Mouse (Mus musculus) stomach, embryonic 14.5 days (tissue): ENCODE results near the gene Tm9sf4. TPM values are rescaled to one million over a fixed set of nuclear protein-coding genes. Genes with fewer than 3 reads are reported as not detected.

Source experiments
- ATAC-seq: fragments of 200-750 bp; cut with Nextera tagmentation; 2 replicates; pipeline ENCODE4 v1.8.0; 2017; ENCODE audit warnings: low read depth, moderate TSS enrichment; ENCODE audit not compliant: insufficient number of reproducible peaks, insufficient read depth, low FRiP score
- H3K27ac ChIP-seq: fragments of 300-500 bp; sonication (generic); 2 replicates; pipeline ENCODE4 v1.5.1; 2014; ENCODE audit warnings: mild to moderate bottlenecking, low read length, moderate library complexity, mixed read lengths
- H3K27me3 ChIP-seq: fragments of 300-500 bp; sonication (generic); 2 replicates; pipeline ENCODE4 v1.6.1; 2014; ENCODE audit warnings: low read length, control low read depth, mixed read lengths; ENCODE audit not compliant: control insufficient read depth, insufficient read depth
- H3K36me3 ChIP-seq: fragments of 300-500 bp; sonication (generic); 2 replicates; pipeline ENCODE4 v1.6.1; 2014; ENCODE audit warnings: mild to moderate bottlenecking, control low read depth, low read length, moderate library complexity, mixed read lengths; ENCODE audit not compliant: control insufficient read depth, insufficient read depth
- H3K4me1 ChIP-seq: fragments of 300-500 bp; sonication (generic); 2 replicates; pipeline ENCODE4 v1.6.1; 2014; ENCODE audit warnings: low read length, control low read depth, mixed read lengths; ENCODE audit not compliant: control insufficient read depth, insufficient read depth
- H3K4me2 ChIP-seq: fragments of 300-500 bp; sonication (generic); replicated peaks from 2 replicates; pipeline ENCODE4 v1.6.1; 2014; ENCODE audit warnings: low read depth, low read length, control low read depth
- H3K4me3 ChIP-seq: fragments of 300-500 bp; sonication (generic); 2 replicates; pipeline ENCODE4 v1.5.1; 2014; ENCODE audit warnings: low read depth, low read length, control low read depth
- H3K9ac ChIP-seq: fragments of 300-500 bp; sonication (generic); replicated peaks from 2 replicates; pipeline ENCODE4 v1.6.1; 2014; ENCODE audit warnings: low read depth, mild to moderate bottlenecking, control low read depth, low read length, moderate library complexity, mixed read lengths
- H3K9me3 ChIP-seq: fragments of 300-500 bp; sonication (generic); 2 replicates; pipeline ENCODE4 v1.6.1; 2016; ENCODE audit warnings: low read depth, low read length, control low read depth; ENCODE audit not compliant: control insufficient read depth
- WGBS: fragments of 180-500 bp; shearing (Covaris S2); extraction: QIAGEN DNeasy Blood & Tissue Kit; methylation state at CpG from one replicate; pipeline ENCODE4 v1.1.7; 2014; 5-methylcytosine and 5-hydroxymethylcytosine counted together
- polyA plus RNA-seq: library from polyadenylated mRNA; unstranded; fragments of >200 nt; fragmentation: Nextera tagmentation; extraction: Ambion mirVana; gene quantifications from 2 replicates; pipeline ENCODE4 v1.2.1, GENCODE M21; 2014

Gene Tm9sf4
- polyA plus RNA-seq, 1 experiment from 2014 or later = 92.1 TPM

DNA sequence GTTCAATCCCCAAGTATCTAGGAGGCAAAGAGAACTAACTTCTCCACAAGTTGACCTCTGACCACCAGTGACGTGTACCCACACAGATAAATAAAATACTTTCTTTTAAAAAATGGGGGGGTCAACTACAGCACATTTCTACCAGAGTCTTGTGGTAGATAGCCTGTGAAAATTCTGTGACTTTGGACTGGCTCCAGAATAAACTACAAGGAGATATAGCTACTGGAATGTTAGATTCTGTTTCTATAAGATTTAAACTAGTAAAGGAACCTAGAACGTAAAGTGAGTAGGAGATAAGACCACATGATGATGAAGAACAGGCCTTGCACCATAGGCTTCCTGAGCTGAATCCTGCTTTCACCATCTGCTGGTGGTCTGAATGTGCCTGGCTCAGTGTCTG is 26.7 kb downstream of the Tm9sf4 start:
- H3K27me3 ChIP-seq = no peaks in the 10 kb centered on the region
- no peak overlapping the region for H3K4me2 ChIP-seq
- 81% methylated on average over 2 of the region's 2 CpGs for whole genome bisulfite sequencing
- H3K27ac ChIP-seq = no peak overlapping the region
- H3K4me1 ChIP-seq = no peaks in the 10 kb centered on the region
- peaks cover 65% of the 10 kb centered on the region for H3K36me3 ChIP-seq
- H3K9me3 ChIP-seq = no peaks in the 10 kb centered on the region
- ATAC-seq = no peak
- H3K9ac ChIP-seq = no peak overlapping the region
- no peak overlapping the region for H3K4me3 ChIP-seq

DNA sequence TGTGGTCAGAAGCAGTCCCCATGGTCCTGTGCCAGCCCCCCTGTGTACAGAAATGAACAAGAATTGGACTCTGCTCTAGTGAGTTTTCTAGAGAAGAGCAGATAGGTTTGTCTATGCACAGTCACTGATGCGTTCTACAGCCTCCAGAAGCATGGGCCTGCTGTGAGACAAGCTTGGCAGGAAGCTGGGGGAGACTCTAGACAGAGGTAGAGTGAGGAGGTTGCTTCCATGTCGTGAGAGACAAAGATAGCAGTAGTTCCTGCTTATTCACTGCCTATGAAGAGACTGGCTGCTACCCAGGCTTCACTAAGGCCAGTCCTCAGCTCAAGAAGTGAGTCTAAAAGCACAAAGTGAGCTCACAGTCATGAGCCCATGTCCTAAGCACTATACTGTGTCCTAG is 30.1 kb downstream of the Tm9sf4 start:
- 89% methylated on average over 2 of the region's 2 CpGs for WGBS
- peaks cover 71% of the 10 kb centered on the region for H3K36me3 ChIP-seq

DNA sequence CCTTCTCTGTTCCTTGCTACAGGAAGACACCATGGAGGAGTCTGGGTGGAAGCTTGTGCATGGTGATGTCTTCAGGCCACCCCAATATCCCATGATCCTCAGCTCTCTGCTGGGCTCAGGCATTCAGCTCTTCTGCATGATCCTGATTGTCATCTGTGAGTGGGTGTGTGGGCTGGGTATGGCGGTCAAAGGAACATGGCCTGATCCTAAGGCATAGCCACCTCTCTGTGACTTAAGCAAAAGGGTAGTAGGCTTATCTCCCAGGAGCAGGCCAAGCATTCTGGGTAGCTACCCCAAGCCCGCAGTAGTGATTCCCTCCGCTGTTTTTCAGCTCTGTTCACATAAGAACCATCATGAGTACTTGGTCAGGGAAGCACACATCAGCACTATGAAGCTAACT is 33.2 kb downstream of the Tm9sf4 start:
- Histone ChIP-seq H3K4me2 (no peak overlapping the region), H3K4me3 (no peak overlapping the region), H3K36me3 (peaks cover 62% of the 10 kb centered on the region), H3K27ac (no peak overlapping the region), H3K9ac (no peak overlapping the region), H3K27me3 (no peaks in the 10 kb centered on the region), H3K4me1 (no peaks in the 10 kb centered on the region), H3K9me3 (no peaks in the 10 kb centered on the region)
- WGBS = 96% methylated on average over 3 of the region's 3 CpGs
- no peak for ATAC-seq

More for the DNA sequence above, 30.1 kb downstream of the Tm9sf4 start:
- no peak overlapping the region for H3K27ac ChIP-seq
- no peaks in the 10 kb centered on the region for H3K9me3 ChIP-seq
- H3K4me2 ChIP-seq = no peak overlapping the region
- ATAC-seq = no peak
- no peaks in the 10 kb centered on the region for H3K27me3 ChIP-seq
- H3K4me1 ChIP-seq = no peaks in the 10 kb centered on the region
- H3K9ac ChIP-seq = no peak overlapping the region
- no peak overlapping the region for H3K4me3 ChIP-seq

DNA sequence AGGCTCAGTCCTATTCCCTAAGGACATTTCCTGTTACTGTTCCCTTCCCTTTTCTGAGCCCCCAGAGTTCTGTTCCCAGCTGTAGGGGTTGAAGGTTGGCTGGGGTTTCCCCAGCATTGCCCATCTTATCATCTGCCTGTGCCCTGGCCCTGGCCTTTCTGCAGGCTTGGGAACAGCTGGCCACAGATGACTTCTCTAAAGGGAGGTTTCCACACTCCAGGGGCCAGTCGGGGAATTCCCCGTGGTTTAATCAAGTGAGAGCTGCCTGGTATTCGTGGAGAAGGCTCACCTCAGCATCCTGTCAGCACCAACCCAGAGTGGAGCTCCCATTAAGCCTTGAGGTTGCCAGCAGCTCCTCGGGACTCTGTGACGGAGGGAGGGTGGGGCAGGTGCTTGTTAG is 37.4 kb downstream of the Tm9sf4 start:
- no peaks in the 10 kb centered on the region for H3K27me3 ChIP-seq
- H3K36me3 ChIP-seq = peaks cover 58% of the 10 kb centered on the region
- H3K4me1 ChIP-seq = no peaks in the 10 kb centered on the region
- H3K9ac ChIP-seq = no peak overlapping the region
- no peaks in the 10 kb centered on the region for H3K9me3 ChIP-seq
- H3K27ac ChIP-seq = no peak overlapping the region
- ATAC-seq = no peak
- H3K4me2 ChIP-seq = no peak overlapping the region
- no peak overlapping the region for H3K4me3 ChIP-seq
- WGBS = 67% methylated on average over 5 of the region's 5 CpGs

DNA sequence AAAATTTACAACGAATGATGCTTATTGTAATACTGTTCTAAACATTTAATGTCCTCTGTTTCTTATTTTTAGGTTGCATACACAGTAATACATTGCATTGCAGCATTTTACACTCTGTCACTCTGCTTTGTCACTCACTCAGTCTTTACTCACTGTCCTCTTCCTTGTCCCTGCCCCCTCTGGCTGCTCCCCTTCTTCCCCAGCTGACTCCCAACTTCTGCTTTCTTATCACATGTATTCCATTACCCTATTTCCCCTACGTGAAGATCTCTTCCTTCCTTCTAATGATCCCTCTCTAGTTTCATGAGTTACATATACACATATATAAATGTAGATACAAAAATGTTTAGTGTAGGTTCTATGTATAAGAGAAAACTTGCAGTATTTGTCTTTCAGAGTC is 38.0 kb downstream of the Tm9sf4 start:
- H3K9me3 ChIP-seq = no peaks in the 10 kb centered on the region
- H3K27ac ChIP-seq = no peak overlapping the region
- H3K4me1 ChIP-seq = no peaks in the 10 kb centered on the region
- H3K4me2 ChIP-seq = no peak overlapping the region
- no peak overlapping the region for H3K9ac ChIP-seq
- H3K27me3 ChIP-seq = no peaks in the 10 kb centered on the region
- WGBS = 87% methylated on average over 2 of the region's 2 CpGs
- no peak overlapping the region for H3K4me3 ChIP-seq
- peaks cover 59% of the 10 kb centered on the region for H3K36me3 ChIP-seq
- ATAC-seq = no peak

DNA sequence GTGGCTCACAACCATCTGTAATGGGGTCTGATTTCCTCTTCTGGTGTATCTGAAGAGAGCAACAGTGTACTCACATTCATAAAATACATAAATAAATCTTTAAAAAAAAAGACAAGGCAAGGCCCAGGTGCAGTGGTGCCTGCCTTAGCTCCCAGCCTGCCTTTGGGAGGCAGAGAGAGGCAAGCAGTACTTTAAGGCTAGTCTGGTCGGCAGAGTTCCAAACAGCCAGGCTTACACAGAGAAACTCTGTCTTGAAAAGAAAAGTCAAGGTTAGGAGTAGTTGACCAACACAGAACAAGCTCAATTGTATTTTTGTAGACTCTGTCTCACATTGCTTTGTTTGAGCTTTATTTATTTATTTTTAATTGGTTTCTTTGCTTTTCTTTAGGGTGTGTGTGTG is 41.7 kb downstream of the Tm9sf4 start:
- Histone ChIP-seq H3K4me1 (no peaks in the 10 kb centered on the region), H3K9me3 (no peaks in the 10 kb centered on the region), H3K36me3 (peaks cover 54% of the 10 kb centered on the region), H3K27me3 (no peaks in the 10 kb centered on the region), H3K27ac (no peak overlapping the region), H3K4me2 (no peak overlapping the region), H3K4me3 (no peak overlapping the region), H3K9ac (no peak overlapping the region)
- WGBS = 88% methylated on average over 1 of the region's 1 CpGs
- no peak for ATAC-seq

DNA sequence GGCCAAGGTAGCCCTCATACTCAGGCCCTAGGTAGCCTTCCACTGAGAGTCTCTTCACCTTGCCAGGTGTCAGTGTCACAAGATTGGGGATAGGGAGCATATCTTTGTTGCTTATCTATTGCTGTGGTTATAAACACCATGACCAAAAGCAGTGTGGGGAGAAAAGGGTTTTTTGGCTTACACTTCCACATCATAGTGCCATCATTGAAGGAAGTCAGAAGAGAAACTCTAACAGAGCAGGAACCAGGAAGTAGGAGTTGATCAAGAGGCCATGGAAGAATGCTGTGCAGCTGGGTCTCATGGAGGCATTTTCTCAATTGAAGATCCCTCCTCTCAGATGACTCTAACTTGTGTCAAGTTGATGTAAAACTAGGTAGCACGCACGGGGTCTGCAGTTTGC is 47.0 kb downstream of the Tm9sf4 start:
- peaks cover 50% of the 10 kb centered on the region for H3K36me3 ChIP-seq
- no peaks in the 10 kb centered on the region for H3K9me3 ChIP-seq
- H3K4me2 ChIP-seq = no peak overlapping the region
- H3K27me3 ChIP-seq = no peaks in the 10 kb centered on the region
- H3K4me1 ChIP-seq = no peaks in the 10 kb centered on the region
- H3K27ac ChIP-seq = no peak overlapping the region
- H3K9ac ChIP-seq = no peak overlapping the region
- no peak overlapping the region for H3K4me3 ChIP-seq
- ATAC-seq = no peak
- 98% methylated on average over 2 of the region's 2 CpGs for WGBS

DNA sequence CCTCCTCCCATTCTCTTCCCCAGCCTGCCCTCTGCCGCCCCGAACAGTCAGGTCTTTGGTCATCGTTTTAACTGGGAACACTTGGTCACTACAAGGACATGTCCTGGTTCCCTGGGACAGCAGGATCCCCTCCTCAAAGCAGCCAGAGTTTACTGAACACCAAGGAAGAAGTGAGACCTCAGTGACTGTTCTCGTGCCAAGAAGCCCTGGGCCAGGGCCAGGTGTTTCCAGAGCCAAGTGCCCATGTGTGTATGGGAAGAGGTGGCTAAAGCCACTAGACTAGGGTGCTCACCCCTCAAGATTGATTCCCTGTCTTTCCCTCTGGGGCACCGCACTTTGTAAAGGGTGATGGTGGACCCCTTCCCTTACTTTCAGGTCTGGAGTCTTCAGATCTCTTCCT is 48.2 kb downstream of the Tm9sf4 start:
- Histone ChIP-seq H3K27me3 (no peaks in the 10 kb centered on the region), H3K9ac (no peak overlapping the region), H3K4me3 (no peak overlapping the region), H3K36me3 (peaks cover 41% of the 10 kb centered on the region), H3K4me2 (no peak overlapping the region), H3K4me1 (no peaks in the 10 kb centered on the region), H3K27ac (no peak overlapping the region), H3K9me3 (no peaks in the 10 kb centered on the region)
- WGBS = 92% methylated on average over 5 of the region's 5 CpGs
- ATAC-seq = no peak

DNA sequence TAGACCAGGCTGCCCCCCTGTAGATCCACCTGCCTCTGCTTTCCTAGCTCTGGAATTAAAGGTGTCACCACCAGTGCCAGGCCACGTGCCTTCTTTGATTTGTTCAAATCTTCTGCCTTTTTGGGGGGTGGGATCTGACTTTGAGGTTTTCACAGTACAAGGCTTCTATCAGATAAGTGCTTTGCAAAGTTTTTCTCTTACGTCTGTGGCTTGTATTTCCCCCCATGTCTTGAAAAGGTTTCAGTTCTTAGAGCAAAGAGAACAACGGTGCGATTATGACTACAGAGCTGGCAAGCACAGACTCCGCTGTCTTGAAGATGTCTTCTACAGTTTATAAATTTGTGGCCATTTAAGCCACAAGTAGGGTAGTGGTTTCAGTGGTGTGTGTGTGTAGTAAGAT is 50.3 kb downstream of the Tm9sf4 start:
- Histone ChIP-seq H3K27me3 (no peaks in the 10 kb centered on the region), H3K4me1 (no peaks in the 10 kb centered on the region), H3K9me3 (no peaks in the 10 kb centered on the region), H3K4me2 (no peak overlapping the region), H3K9ac (no peak overlapping the region), H3K27ac (no peak overlapping the region), H3K36me3 (peaks cover 29% of the 10 kb centered on the region), H3K4me3 (no peak overlapping the region)
- ATAC-seq = no peak
- WGBS = 91% methylated on average over 5 of the region's 5 CpGs
